Mouse (Mus musculus): ENCODE data around the gene Scin.
A peak's percentile ranks its signal among the peaks of the same experiment; 100 is the strongest.

Gene Scin

GRCm38 (mm10) chr12:40108143-40108542 lies 25.9 kb downstream of the Scin start:
- no peak for DNase-seq (ENCODE audit: low spot score in 2 of 2)

- no peak for DNase-seq (ENCODE audit: low spot score in 2 of 2)
Measured at GRCm38 (mm10) chr12:40106874-40107273, 27.2 kb downstream of the Scin start.

GRCm38 (mm10) chr12:40104750-40105149 lies 29.3 kb downstream of the Scin start:
- DNase-seq (ENCODE audit: low spot score in 2 of 2) = no peak

- DNase-seq (ENCODE audit: low spot score in 2 of 2) = no peak
Measured at GRCm38 (mm10) chr12:40102359-40102758, 31.7 kb downstream of the Scin start.

- no peak for DNase-seq (ENCODE audit: low spot score in 2 of 2)
Measured at GRCm38 (mm10) chr12:40099407-40099806, 34.6 kb downstream of the Scin start.

- no peak for DNase-seq (ENCODE audit: low spot score in 2 of 2)
Measured at GRCm38 (mm10) chr12:40097449-40097848, 36.6 kb downstream of the Scin start.

GRCm38 (mm10) chr12:40097023-40097422 lies 37.0 kb downstream of the Scin start:
- no peak for DNase-seq (ENCODE audit: low spot score in 2 of 2)

- DNase-seq (ENCODE audit: low spot score in 2 of 2) = no peak
Measured at GRCm38 (mm10) chr12:40096453-40096852, 37.6 kb downstream of the Scin start.

- no peak for DNase-seq (ENCODE audit: low spot score in 2 of 2)
Measured at GRCm38 (mm10) chr12:40090017-40090416, 44.0 kb downstream of the Scin start.

GRCm38 (mm10) chr12:40085731-40086322 lies 48.2 kb downstream of the Scin start:
- DNase-seq (ENCODE audit: low spot score in 2 of 2) = no peak

- DNase-seq (ENCODE audit: low spot score in 2 of 2) = no peak
Measured at GRCm38 (mm10) chr12:40082453-40083238, 51.4 kb downstream of the Scin start.

GRCm38 (mm10) chr12:40082048-40082447 lies 52.0 kb downstream of the Scin start:
- no peak for DNase-seq (ENCODE audit: low spot score in 2 of 2)

- no peak for DNase-seq (ENCODE audit: low spot score in 2 of 2)
Measured at GRCm38 (mm10) chr12:40073660-40074059, 60.4 kb downstream of the Scin start.

GRCm38 (mm10) chr12:40047024-40047423 lies 87.0 kb downstream of the Scin start:
- no peak for DNase-seq (ENCODE audit: low spot score in 2 of 2)

GRCm38 (mm10) chr12:40043816-40044585 lies 90.0 kb downstream of the Scin start:
- no peak for DNase-seq (ENCODE audit: low spot score in 2 of 2)

- DNase-seq (ENCODE audit: low spot score in 2 of 2) = no peak
Measured at GRCm38 (mm10) chr12:40040067-40040466, 94.0 kb downstream of the Scin start.

GRCm38 (mm10) chr12:40037876-40038463 lies 96.1 kb downstream of the Scin start, which contains the start of gene Arl4a:
TSS of gene Arl4a (minus strand) at chr12:40038025.
- peak; percentile 81 to 86 for DNase-seq (ENCODE audit: low spot score in 2 of 2)

GRCm38 (mm10) chr12:40037226-40037813 lies 96.7 kb downstream of the Scin start:
- peak; percentile 98 to 99 for DNase-seq (ENCODE audit: low spot score in 2 of 2)

GRCm38 (mm10) chr12:40036666-40037065 lies 97.4 kb downstream of the Scin start:
- DNase-seq (ENCODE audit: low spot score in 2 of 2) = peak; percentile 2 to 12

- no peak for DNase-seq (ENCODE audit: low spot score in 2 of 2)
Measured at GRCm38 (mm10) chr12:40035506-40035905, 98.5 kb downstream of the Scin start.

- no peak for DNase-seq (ENCODE audit: low spot score in 2 of 2)
Measured at GRCm38 (mm10) chr12:40029201-40029600, 104.8 kb downstream of the Scin start.

- DNase-seq (ENCODE audit: low spot score in 2 of 2) = no peak
Measured at GRCm38 (mm10) chr12:40027846-40028245, 106.2 kb downstream of the Scin start.

Measured in urinary bladder, adult 18-20 months (tissue).